Mouse (Mus musculus): ENCODE results near the gene Vmn2r23.
"Not testable (repeated sequence)": the region's sequence is repeated elsewhere in the genome, so short reads cannot be mapped to it uniquely, and the experiment has no call there.

Vmn2r23 gene

GRCm38 (mm10) chr6:123702370-123702769 lies at the start of gene Vmn2r23:
Vmn2r23 (plus strand) TSS chr6:123702670.
- in situ Hi-C loops (cut with MboI, MseI) = no loop called here

- in situ Hi-C loops (cut with MboI, MseI) = no loop called here
These were observed 45.4 kb upstream of the Vmn2r23 start for GRCm38 (mm10) chr6:123657040-123657439.

- in situ Hi-C loops (cut with MboI, MseI) = not testable (repeated sequence)
These were observed 5.8 kb upstream of the Vmn2r23 start for GRCm38 (mm10) chr6:123696639-123697038.

- in situ Hi-C loops (cut with MboI, MseI) = no loop called here
These were observed 5.3 kb upstream of the Vmn2r23 start for GRCm38 (mm10) chr6:123697213-123697612.

- in situ Hi-C loops (cut with MboI, MseI) = no loop called here
These were observed 67.6 kb downstream of the Vmn2r23 start for GRCm38 (mm10) chr6:123770031-123770430.

GRCm38 (mm10) chr6:123778579-123778978 lies 76.1 kb downstream of the Vmn2r23 start, which contains the start of gene Vmn2r24:
Vmn2r24 (plus strand) TSS chr6:123778879.
- in situ Hi-C loops (cut with MboI, MseI) = no loop called here

- in situ Hi-C loops (cut with MboI, MseI) = loop anchor here (10.0 kb wide), 1 partner anchor 1120 kb away; no protein-coding TSS in a partner anchor
These were observed 82.4 kb downstream of the Vmn2r23 start for GRCm38 (mm10) chr6:123784857-123785256.

GRCm38 (mm10) chr6:123793746-123794145 lies 91.3 kb downstream of the Vmn2r23 start:
- in situ Hi-C loops (cut with MboI, MseI) = no loop called here
